Mouse (Mus musculus): ENCODE measurements around the gene Usp35.
A peak's percentile ranks its signal among the peaks of the same experiment; 100 is the strongest.

Gene Usp35

DNA sequence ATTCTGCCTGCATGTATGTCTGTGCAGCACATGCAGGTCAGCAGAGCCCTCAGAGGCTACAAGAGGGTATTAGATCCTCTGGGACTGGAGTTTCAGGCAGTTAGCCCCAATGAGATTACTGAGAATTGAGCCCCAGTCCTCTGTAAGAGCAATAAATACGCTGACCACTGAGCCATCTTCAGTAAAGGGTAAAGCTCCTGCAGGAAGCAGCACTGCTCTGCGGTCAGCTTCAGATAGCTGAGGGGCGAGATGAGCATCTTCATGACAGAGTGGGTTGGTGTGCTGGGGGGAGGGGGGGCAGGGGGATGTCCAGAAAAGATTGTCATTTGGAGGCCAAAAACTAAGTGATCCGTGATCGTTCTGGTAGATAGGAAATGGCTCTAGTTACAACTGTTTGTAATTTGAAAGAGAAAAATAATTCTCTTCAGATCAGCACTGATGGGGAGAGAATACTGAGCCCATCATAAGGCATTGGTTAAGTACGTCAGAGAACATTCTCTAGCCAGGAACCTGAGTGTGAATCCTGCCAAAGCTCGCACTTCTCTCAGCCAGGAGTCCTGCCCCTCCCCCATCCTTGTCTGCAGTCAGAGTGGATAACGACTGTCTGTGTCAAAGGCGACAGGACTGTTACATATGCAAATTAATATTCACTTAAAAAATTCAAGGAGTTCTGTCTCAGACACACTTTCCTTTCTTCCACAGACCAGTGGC lies 14.4 kb upstream of the Usp35 start:
- DNase-seq (ENCODE audit: low spot score in 2 of 2), result peak in 1 of 2 experiments; percentile 40

DNA sequence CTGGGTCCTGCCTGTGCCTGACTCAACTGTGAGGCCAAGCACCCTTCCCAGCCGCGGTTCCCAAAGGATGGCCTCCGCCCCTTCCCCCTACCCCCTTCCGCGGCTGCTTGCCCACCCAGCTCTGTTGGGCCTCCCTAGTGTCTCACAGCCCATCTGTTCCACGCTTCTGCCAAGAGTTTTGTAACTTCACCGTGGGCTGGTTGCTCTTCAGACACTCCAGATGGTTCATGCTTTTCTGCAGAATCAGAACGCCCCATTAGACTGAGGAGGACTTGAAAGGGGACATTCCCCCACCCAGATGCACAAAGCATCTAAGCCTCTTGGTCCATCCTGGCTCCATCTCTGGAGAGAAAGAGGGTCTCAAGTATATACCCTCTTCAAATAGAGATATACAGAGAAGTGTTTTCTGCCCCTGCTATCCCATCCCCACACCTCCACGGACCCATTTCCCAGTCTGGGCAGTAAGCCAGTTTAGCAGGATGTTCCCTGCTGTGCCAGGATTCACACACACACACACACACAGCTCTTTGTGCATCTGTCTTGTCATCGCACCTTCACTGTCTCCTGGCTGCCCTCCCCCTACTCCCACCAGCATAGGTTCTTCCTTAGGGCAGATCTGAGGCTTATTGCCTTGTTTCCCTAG lies 13.5 kb upstream of the Usp35 start:
- DNase-seq (ENCODE audit: low spot score in 2 of 2), result peak; percentile 61 to 64

DNA sequence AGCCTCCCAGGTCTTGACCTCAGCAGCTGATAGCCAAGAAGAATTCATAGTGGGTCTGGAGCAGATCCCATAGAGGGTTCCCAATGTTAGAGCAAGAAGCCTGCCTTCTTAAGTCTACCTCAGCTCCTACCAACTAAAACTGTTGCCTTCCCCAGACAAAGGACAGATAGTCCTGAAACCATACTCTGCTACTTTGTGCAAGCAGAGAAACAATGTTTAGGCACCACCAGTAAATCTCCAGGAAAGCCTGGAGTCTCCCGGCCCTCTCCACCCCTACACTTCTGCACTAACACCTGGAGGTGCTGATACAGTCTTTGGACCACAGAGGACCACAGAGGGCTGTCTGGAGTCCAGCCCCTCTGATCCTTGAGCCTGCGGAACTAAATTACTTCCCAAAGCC lies 12.8 kb upstream of the Usp35 start:
- no peak for DNase-seq (ENCODE audit: low spot score in 2 of 2)

DNA sequence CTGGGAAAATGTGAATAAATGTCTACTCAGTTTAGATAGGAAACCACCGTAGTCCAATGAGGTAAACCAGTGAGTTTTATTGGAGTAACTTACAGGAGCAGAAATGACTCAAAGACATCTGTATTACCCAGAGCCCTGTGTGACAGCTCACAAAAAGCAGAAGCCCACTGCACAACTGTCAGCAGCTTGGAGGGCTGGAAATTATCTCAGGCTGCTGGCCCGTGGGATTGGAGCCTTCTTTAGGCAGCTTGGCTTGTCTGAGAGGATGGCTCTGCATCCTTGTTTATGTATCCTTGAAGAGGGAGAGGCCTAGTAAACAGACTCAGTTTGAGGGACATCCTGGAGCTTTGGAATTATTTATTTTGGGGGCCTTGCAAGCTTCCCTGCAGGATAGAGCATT lies 11.1 kb upstream of the Usp35 start:
- no peak for DNase-seq (ENCODE audit: low spot score in 2 of 2)

DNA sequence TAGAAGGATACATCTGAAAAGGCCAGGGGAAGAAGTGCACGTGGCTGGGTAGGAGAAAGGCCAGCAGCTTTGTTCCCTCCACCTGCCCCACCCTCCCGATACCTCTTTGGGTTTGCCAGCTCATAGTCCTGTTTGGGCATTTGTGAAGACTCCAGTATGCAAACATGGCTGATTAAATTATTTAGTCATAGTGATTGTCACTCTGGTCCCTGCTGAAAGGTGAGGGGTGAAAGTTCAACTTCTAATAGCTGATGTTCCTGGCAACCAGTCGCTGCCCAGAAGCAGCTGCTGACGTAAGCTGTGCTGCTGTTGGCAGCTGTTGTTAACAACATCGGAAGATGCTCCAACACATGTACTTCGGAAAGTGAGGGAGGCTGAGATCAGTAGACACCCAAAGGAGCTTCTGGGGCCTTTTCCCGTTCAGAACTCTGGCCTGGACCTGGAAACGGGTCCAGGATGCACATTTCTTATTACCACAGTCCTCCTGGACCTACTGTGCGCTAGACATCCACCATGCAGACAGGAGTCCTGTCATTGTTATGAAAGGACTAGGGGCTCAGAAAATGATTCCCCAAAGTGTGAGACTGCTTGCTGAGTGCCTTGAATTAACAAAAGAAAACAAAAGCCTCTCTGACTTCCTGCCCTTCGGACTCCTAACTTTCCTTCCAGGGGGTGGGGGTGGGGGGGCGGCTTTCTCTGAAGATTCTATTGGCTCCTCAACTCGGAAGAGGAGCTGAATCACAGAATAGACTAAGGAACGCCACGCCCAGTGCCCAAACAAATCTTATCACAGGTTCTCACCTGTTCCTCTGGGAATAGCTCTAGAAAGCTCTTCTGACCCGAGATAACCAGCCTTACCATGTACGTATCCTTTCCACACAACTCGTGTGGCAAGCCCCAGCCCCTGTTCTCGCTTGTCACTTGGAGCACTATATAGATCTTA lies 9.4 kb upstream of the Usp35 start:
- DNase-seq (ENCODE audit: low spot score in 2 of 2), result peak; percentile 36 to 43

DNA sequence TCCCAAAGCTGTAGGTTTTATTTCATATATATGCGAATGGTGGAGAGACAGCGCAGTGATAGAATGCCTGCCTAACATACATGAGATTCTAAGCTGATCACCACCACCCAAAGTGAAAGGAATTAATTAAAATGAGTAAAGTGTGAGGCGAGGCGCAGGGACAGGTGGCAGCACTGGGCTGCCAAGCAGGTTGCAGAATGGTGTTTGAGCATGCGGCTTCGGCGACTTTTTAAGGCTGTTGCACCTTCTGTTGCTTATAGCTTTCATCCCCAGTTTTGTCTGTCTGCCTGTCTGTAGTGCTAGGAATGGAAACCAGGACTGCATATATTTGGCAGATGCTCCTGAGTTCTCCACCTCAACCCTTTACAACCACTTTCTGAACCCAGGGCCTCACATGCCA lies 7.8 kb upstream of the Usp35 start:
- DNase-seq (ENCODE audit: low spot score in 2 of 2), result no peak

DNA sequence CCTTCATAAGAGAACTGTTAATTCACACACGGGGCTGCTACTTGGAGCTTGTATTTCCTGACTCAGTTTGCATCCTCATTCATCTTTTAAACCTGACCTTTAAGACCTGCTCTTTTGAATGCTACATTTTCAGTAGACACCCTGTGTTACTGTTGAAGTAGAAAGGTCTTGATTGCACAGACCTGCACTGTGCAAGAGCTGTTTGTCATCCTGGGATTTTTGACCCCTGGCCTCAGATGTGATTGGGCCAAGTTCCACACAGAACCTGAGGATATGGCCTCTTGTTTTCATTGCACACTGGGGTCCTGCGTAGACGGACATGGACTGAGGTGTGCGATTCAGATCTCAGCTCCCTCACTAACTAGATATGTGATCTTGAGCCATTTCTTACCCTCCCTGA lies 6.8 kb upstream of the Usp35 start:
- no peak for DNase-seq (ENCODE audit: low spot score in 2 of 2)

DNA sequence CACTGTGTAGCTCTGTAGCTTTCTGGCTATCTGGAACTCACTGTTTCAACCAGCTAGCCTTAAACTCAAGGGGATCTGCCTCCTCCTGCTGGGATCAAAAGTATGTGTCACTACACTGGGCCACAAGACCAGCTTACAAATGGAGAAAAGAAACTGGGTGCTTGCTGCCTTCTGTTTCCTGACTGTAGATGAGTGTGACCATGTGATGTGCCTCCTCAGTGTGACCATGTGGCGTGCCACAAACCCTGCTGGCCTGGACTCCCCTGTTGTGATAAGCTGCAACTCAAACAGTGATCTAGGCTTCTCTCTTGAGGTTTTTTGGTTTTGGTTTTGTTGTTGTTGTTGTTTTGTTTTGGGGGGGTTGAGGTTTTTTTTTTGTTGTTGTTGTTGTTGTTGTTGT lies 4.9 kb upstream of the Usp35 start:
- no peak for DNase-seq (ENCODE audit: low spot score in 2 of 2)

DNA sequence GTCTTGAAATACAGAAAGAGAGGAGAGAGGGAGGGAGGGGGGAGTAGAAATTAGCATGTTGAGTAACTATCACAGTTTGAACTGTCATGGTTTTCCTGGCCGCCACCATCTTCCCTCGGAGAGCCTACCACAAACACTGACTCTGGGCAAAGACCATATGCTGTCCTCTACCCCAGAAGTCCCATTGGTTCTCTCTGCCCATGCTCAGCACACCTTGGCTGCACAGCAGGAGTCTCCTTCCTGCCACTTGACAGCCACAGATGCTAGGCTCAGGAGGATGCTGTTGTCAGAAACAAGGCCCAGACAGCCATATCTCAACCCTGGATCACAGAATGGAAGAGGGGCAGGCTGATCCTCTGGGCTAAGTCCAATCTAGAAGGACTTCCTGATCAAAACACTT lies 2.6 kb upstream of the Usp35 start:
- no peak for DNase-seq (ENCODE audit: low spot score in 2 of 2)

DNA sequence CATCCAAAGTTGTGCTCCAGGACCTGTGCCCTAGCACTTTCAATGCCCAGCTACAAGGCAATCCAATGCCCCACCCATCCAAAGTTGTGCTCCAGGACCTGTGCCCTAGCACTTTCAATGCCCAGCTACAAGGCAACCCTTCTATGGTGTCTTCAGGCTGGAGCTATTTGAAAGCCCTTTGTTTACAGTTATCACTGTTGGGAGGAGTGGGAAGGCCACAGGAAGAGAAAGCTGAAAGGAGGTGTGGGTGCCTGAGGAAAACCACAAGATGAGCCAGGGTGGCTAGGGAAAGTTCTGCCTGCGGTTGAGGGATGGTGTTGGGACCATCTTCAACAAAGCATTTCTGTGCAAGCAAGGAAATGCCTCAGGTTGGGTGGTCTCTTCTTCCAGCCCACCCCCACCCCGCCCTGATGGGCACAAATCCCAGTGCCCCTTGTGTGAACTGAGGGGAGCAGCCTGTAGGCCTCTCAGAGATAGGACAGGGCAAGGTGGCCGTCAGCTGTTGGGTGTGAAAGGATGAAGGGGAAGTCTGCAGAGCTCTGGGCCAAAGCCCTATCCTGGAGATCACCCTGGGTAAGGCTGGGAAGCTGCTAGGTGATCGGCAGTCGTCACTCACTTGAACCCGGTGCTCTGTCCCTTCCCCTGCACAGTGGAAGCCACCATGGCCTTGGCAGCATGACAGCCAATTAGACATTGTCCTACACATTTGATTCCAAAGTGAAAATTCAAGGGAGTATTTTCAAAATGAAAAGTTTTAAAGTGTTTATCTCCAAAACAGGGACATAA lies 1.5 kb upstream of the Usp35 start:
- DNase-seq (ENCODE audit: low spot score in 2 of 2), result peak in 1 of 2 experiments; percentile 25

DNA sequence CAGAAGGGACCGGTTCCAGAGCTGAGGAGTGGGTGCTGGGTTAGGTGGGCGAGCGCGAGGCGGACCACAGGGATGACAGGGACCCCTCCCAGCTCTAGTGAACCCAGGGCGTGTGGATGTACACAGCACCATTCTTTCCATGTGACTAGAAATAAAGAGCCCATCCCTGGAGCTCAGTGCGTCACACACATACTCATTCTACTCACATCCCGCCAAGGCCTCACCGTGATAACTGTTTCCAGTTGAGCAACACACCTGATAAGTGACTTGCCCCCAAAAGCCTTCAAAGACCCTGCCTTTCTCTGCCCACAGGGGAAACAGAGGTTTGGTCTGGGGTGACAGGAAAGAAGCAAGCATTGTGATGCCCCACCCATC lies 834 bp upstream of the Usp35 start:
- no peak for DNase-seq (ENCODE audit: low spot score in 2 of 2)

DNA sequence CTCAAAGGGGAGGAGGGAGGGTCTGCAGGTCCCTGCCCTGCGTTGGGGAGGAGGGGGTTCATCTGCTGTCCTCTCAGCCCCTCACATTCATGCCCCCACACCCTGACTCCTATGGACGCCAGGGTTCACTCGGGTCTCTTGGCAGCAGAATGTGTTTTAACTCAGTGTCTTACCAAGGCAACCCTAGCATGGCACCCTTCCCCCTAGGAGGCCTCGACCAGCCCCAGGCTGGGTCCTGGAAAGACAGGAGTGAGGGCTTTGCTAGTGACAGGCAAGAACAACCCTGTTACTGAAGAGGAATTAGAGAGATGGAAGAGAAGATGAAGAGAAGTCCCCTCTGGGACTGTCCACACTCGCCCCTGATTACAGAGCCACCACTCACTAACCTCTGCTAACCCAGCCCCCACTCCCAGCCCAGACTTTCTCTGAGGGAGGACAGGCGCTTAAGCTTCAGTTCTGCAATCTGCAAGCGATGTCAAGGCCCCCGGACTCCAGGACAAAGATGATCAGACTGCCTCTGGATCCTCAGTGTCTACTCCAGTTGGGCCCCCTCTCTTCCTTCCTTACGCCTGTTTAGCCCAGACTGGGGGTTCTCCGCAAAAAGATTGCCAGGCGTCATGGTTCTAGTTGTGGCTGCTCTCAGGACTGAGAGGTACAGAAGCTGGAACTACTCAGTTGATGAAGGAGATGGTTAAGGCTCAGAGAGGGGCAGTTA lies 732 bp downstream of the Usp35 start:
- no peak for DNase-seq (ENCODE audit: low spot score in 2 of 2)

DNA sequence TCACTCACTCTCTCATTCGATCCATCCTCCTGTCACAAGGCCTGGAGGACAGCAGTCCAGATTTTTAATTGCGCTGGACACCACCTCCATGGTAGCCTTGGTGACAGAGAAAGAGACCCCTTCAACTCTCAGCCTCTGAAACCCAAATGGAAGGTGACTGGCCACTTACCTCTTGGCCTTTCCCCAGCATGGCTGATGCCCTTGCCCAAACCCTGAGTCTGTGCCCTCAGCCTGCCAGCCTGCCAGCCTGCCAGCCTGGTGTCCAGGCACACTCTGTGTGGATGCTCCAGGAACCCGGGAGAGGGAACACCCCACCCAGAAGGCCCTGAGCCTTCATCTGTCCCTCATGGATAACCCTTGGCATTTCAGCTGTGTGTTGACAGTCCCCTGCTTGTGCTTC lies 2.1 kb downstream of the Usp35 start:
- DNase-seq (ENCODE audit: low spot score in 2 of 2), result no peak

DNA sequence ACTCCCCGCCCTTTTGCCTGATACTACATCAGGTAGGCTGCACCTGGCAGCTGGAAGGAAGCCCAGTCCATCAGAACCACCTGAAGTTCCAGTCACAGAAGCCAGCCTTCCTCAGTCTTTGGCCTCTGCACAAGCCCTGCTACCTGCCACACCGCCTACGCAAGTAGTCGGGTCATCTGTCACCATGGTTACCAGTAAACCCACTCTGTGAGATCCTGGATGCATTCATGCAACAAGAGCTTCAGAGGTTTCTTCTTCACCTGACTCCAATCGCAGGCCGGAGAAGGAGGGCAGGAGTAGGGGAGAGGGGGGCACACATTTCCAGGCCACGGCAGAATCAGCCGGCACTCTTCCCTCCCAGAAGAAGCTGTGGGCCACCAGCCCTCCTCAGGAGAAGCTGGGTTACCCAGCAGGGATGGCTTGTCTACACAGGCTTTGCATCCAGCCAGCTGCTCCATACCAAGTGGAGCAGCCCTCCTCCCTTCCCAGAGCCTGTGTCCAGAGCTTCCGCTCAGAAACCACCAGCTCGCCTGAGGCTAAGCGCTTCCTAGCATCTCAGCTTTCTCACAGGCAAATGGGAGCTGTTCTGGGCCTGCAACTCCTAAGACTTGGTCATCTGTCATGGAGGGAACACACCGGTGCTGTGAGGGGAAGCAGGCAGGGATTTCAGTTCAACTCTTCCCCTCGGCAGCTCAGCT lies 2.8 kb downstream of the Usp35 start:
- DNase-seq (ENCODE audit: low spot score in 2 of 2), result no peak

DNA sequence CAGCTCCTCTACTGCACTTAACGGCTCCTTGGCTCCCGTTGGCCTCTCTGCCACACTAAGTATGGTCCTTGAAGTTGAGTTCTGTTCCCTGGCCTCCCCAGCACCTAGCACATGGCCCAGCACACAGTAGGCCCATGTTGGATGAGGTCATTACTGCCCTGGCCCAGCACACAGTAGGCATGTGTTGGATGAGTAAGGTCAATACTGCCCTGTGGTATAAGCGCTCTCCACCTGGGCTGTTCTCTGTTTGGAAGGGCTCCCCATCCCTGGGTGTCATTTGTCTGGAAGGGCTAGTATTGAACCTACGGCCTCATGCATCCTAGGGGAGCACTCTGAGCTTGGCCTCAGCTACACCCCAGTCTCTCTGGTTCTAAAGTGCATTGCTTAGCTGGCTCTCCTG lies 4.4 kb downstream of the Usp35 start:
- no peak for DNase-seq (ENCODE audit: low spot score in 2 of 2)

DNA sequence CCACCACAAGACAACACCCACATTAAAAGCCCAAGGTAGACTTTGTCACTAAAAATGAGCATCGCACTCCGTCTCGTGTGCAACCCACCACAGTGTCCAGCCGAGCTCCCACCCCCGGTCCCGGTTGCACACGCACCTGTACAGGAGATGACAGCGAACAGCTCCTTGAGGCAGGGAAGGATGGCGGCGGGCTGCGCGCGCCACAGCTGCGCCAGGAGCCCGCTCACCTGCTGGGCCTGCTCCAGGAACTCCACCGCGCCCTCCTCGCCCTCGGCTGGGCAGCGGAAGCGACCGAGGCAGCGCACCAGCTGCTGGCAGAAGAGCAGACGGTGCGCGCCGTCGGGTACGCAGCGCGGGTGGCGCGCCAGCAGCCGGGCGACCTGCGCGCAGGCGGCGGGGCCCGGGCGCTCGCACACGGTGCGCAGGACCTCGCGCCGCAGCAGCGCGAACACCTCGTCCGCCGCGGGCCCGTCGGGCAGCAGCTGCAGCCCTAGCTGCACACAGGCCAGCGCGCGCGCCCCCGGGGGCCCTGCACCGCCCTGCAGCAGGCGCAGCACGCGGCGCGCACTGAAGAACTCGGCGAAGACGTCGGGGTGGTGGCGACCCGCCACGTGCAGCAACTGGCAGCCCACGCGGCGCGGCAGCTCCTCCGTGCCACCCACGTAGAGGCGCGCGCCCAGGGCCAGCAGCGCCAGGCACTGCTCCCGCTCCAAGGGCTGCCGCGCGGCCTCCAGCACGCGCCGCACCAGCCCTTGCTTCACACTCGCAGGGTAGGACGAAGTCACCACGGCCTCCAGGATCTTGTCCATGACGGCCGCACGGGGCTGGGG lies 6.4 kb downstream of the Usp35 start:
- no peak for DNase-seq (ENCODE audit: low spot score in 2 of 2)

DNA sequence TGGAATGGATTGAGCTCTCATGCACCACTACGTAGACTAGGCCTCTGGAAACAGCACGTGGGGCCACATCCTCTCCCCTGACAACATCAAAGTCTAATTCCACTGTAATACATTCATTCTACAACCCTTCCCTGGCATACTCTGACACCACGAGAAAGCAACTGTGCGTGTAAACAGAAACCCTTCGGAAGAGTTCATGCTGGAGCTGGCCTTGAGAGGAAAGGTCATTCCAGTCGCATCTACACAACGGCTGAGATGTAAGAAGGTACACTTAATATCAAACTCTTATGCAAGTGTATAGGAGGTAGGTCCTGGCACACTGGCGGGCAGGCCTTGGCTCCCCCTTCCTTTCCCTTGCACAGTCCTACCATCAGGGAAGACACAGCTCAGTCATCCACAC lies 7.5 kb downstream of the Usp35 start:
- no peak for DNase-seq (ENCODE audit: low spot score in 2 of 2)

DNA sequence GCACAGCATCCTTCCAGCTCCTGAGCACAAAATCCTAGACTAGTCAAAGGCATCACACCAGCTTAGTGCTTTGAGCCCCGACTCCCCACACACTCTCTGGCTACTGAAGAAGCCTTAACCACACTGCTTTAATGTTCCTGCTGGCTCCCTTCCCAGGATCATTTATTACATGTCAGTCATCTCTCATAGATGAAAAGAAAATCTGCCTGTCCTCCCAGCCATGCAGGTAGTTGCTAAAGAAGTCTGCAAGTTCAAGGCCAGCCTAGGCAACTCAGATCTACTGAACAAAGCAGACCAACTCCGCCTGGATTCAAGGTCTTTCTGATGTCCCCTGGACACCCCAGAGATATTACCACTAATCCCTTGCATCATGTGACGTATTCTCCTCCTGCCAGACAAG lies 14.1 kb downstream of the Usp35 start:
- no peak for DNase-seq (ENCODE audit: low spot score in 2 of 2)

DNA sequence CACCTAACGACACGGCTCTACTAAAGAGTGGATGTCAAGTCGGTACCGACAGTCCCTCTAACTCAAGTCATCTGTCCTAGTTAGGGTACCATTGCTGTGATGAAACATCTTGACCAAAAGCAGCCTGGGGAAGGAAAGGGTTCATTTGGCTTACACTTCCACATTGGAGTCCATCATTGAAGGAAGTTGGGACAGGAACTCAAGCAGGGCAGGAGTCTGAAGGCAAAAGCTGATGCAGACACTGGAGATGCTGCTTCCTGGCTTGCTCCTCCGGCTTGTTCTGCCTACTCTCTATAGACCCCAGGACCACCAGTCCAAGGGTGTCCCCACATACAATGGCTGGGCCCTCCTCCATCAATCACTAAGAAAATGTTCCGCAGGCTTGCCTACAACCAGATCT lies 16.2 kb downstream of the Usp35 start:
- DNase-seq (ENCODE audit: low spot score in 2 of 2), result no peak

DNA sequence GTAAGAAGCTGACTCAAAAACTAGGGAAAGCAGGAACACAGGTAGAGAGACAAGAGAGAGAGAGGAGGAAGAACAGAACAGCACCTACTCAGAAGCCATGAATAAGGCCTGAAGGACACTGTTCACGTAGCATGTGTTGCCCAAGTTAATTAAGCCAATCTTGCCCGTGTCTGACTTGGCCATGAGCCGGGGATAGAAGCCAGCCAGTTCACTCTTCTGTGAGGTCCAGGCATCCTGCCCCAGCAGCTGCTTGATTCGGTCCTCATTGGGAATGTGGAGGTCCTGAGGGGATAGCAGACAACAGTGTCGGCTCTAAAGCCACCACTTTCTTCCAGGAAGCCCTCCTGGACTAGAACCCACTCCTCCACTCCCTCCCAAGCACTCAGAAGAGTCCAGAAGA lies 17.2 kb downstream of the Usp35 start:
- no peak for DNase-seq (ENCODE audit: low spot score in 2 of 2)

Data from heart, adult 9 months (tissue).